Mouse (Mus musculus) left cerebral cortex, adult 9 months (tissue): Measurements from ENCODE around the gene Katnal1.

Experiments used
- DNase-seq, 2 experiments: peaks; one replicate each; pipeline ENCODE4 v3.0.0; 2022; ENCODE audit warnings: low spot score in 2 of 2

Gene Katnal1

DNA sequence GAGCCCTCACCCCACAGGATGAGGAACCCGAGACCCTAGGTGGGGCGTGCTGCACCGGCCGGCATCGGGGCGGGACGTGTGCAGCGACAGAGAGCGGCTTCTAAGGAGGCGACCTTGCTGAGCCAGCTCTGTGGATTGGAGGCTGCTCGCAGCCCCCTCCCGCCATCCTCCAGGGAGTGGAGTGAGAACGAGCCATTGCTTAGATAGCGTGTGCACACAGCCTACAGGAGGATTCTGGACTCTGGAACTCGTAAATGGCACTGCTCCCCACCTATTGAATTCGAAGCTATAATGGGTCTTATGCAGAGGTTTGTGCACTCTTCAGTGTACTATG is at the start of gene Katnal1:
Gene Katnal1 (minus strand): TSS at position 205 of the 334 bp plus-strand sequence.
- DNase-seq = no peak

DNA sequence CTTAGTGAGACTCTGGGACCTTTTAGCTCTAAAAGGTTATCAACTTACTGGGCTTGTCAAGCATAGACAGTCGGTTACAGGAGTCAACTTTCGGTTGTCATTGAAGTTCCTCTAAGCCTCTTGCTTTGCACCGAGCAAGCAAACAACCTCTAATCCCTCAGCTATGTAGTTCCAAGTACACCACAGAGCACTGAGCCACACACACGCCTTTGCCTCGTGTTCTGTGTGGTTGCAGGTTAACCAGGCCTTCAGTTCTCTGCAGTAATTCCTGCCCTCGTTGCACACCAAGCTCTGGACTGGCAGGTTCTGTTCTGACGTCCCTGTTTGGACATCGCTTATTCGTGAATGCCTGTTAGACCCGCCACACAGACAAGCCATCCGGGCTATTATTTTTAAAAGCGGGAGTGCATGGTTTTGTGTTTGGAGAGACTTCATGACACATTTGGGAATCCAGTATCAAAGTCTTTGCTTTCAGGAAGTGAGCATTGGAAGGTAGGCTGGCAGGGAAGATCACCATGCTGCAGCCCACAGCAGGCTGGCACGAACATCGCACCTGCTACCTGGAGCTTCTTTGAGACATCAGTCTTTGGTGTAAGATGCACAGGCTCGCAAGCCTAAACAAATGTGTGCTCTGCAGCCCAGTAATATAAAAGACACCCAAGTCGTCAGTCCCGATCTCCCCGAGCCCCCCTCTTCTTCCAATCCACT is 49.5 kb upstream of the Katnal1 start:
- DNase-seq = no peak

DNA sequence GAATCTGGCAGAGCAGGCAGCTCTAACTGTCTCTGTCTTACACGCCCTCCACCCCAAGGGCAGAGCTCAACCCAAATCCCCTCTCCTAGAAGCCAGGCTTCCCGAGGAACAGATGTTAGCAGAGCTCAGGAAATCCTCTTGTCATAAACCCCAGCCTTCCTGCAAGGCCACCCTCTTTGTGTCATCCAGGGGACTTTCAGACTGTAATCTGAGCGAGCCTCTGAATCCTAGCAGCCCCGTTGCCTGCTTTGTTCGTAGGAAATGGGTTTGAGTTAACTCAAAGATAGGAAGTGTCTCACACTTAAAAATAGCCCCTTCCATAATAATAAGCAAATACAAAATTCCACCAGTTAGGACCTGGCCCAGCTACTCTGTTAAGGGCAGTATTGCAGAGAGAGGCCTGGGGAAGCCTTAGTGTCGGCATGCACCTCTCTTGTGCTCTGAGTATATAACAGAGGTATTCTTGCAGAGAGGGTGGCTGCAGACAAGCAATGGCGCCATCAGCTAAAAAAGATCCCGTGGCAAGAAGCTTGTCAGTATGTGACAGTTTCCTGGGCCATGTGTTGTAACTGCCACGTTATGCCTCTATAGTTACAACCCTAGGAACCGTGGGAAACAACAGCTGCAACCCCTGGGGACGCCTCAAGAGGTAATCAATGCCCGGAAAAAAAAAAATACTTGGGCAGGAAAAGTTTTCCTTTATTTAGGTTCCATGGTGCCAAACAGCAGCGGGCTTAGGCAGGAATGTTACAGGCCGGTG is 48.8 kb upstream of the Katnal1 start:
- DNase-seq = no peak

DNA sequence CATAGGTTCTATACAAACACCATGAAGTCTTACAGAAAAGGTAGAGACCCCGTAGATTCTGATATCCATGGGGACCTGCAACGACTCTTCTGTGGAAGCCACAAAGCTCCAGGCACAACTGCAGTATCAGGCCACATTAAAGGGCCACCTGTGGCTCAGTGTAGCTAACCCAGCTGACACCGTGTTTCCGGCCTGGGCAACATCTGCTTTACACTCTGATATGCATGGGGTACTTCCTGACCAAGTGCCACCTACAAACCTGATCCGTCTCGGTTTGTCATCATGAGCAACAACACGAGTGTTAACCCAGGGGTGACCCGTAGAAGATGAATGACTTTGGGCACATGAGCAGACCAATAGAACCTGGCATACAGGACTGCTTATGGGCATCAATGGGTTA is 47.8 kb upstream of the Katnal1 start:
- DNase-seq = no peak

DNA sequence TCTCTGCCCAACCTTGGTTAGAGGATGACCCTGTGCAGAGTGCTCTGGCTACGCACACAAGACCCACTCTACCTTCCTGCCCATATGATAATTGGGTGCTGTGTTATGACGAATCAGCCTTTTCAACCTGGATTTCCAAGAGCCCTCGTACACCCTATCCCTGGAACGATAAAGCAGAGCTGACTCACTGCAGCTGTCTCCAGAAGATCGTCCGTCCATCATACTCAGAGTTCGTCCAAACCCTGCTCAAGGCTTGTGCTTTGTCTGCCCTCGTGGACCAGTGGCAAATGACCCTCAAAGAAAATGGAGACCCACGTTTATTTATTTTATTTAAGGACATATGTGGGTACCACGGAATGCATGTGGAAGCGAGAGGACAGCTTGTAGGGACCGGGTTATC is 45.9 kb upstream of the Katnal1 start:
- DNase-seq = no peak

- DNase-seq = no peak
Measured at GRCm38 (mm10) chr5:148973019-148973668, 44.0 kb upstream of the Katnal1 start.

DNA sequence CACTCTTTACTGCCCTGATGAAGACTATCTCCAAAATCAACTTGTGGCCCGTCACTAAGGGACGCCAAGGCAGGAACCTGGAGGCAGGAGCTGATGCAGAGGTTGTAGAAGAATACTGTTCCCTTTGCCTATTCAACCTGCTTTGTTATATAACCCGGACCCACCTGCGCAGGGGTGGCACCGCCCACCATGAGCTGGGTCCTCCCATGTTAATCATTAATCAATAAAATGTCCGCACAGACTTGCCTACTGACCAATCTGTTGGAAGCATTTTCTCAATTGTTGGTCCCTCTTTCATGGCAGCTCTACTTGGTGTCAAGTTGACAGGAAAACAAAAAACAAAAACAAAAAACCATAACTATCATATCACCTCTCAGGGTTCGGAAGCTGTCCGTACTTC is 43.0 kb upstream of the Katnal1 start:
- DNase-seq = no peak

DNA sequence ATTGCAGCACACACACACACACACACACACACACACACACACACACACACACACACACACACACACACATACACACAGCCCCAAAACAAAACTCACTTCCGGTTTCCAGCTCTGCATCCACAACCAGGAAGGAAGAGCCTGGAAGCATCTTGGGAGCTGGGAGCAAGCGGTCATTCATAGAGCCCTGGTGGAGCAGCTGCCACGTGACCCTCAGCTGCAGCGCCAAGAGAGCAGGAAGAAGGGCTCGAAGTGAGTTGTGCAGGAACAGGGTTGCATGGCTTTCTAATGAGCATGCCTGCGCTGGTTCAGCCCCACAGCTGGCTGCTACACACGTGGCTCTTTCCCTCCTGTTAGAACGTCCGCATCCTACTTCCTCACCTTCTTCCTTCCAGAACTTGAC is 40.5 kb upstream of the Katnal1 start:
- no peak for DNase-seq

DNA sequence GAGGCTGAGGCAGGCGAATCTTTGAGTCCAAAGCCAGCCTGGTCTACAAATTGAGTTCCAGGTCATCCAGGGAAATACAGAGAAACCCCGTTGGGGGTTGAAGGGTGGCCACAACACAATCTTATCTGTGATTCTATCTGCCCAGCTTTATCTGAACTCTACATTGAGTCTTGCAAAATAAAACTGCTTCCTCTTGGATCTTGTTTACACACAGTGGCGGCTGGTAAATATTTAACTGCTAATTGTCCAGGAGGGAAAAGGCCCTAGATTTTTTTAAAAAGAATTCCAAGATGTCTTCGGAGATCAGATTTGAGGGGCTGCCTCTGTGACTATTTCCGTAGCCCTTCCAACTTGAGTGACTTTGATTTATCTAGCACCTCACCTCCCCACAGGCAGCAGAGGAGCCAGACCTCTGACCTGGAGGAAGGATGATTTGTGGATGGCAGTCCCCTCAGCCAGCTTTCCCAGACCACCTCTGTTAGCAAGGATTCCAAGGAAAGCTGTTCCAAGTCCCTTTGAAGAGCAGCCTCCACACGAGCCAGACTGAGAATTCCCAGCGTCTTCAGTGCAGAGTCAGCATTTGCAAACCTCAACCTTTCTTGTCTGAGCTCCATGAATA is 39.9 kb upstream of the Katnal1 start:
- DNase-seq = no peak

- no peak for DNase-seq
Measured at GRCm38 (mm10) chr5:148968179-148968578, 39.1 kb upstream of the Katnal1 start.

DNA sequence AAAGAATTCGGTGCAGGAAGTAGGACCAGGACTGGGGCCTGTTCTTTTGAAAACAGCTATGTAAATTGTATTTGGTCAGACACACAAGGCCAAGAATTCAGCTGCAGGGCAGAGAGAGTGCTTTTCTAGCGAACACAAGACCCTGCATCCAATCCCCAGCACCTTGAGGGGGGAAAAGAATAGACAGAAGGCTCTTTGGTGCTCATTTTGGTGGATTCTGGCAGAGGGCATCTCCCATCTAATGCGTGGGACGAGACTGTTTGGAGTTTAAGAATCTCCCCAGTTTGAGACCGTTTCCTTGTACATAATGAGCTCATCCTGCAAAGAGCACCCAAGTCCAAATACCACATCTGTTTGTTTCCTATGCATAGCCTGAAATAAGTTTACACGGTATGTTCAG is 37.3 kb upstream of the Katnal1 start:
- no peak for DNase-seq

GRCm38 (mm10) chr5:148965691-148966333 is 36.7 kb upstream of the Katnal1 start:
- DNase-seq = peak; percentile 69 to 86

DNA sequence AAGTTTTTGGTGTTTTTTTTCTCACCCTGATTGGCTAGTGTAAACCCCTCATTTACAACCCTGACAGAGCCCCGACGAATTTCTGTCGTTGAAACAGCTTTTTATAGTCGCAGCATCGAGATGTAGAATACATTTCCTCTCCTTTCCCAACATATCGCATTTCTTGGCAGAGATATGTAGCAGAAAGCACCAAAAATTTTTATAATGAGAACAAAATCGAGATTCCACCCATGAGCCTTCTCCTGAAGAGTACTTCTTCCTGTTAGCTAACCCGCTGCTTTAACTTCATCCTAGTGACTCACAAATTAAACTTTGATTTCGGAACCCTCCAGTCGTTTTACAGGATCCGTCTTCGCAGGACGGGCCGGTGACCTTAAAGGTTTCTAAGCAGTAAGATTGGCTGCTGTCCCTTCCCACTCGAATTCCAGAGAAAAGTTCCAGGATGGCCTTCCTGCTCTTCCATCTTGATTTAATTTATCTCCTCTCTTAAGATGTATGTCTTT is 36.0 kb upstream of the Katnal1 start:
- DNase-seq = peak; percentile 45 to 48

DNA sequence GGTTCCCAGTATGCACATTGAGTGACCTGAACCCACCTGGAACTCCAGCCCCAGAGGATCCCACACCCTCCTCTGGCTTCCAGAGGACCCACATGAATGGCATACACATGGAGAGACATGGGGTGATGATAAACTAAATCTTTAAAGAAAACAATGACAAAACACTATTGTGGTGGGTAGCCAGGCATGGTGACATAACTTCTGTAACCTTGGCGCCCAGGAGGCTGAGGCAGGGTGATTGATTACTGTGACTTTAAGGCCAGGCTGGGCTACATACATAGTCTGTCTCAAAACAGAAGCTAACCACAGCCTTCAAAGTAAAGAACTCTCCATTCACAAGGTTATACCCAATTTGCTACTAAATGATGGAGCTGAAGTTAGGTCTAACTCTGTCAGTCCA is 35.1 kb upstream of the Katnal1 start:
- DNase-seq = no peak

- no peak for DNase-seq
Measured at GRCm38 (mm10) chr5:148960211-148960610, 31.1 kb upstream of the Katnal1 start.

DNA sequence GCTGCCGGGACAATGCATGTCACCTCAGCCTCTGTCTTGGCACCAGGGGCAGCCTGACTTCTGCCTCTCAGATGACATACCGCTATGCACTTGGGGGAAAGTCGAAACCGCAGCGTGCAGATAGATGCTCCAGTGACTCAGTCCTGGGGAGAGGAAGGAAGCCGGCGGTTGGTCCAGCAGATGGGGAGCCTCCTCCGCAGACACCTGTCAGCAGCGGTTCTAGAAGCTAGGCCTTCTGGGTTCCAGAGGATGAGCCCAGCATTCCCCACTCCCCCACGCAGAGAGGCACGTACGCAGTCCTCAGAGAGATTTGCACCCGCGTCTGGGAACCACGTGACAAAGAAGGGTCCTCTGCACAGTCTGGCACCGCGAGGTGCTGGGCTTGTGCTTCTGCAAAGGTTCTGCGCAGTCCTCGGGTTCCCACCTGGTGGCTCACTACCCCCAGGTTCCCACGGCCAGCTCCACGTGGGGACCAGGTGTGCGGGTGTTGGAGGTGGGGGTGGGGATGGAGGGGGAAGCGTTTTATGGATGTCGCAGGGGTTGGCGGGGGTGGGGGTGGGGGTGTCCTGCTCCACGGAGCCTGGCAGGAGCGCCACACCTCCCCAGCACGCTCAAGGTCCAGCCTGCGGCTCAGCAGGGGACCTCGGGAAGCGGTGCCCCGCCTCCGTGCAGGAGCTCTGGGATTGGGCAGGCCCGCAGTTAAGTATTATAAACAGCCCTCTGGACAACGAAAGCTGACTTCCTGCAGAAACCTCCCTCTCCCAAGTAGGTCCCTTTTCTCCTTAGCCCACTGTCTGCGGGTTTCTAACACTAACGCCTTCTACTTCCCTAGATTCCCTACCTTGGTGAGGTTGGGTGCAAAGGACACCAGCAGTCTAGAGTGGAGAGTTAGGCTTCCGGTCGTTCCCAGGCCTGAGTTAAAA is 30.2 kb upstream of the Katnal1 start:
- peak; percentile 78 to 92 for DNase-seq

DNA sequence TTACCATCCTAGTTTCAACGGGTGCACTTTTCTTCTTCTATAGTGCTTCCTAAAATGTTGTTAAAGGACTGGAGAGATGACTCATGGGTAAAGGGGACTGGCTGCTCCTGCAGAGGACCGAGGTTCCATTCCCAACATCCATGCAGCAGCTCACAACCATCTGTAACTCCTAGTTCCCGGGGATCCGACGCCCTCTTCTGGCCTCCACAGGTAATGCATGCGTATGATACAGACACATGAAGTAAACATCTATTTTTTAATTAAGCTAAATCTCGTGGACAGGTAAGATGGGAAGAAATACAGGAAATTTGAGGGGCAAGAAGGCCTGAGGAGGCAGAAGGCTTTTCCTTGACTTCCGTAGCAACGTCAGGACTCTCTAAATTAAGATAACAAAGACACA is 29.2 kb upstream of the Katnal1 start:
- DNase-seq = no peak

GRCm38 (mm10) chr5:148956898-148957535 is 27.9 kb upstream of the Katnal1 start:
- no peak for DNase-seq

DNA sequence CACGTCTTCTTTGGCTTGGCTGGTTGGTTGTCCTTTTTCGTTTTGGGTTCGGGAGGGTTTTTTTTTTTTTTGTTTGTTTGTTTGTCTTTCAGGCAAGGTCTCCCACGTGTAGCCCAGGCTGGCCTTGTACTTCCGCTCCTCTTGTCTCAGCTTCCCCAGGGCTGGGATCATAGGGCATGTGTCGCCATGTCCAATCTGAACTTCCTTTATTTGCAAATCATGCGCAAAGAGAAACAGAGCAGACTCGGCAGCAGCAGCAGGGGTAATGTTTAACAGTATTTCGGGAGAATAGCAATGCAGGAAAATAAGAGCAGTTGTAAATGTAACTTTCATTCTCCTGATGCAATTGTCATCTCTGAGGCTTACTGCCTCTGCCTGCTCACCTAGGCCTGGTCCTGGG is 27.0 kb upstream of the Katnal1 start:
- no peak for DNase-seq

DNA sequence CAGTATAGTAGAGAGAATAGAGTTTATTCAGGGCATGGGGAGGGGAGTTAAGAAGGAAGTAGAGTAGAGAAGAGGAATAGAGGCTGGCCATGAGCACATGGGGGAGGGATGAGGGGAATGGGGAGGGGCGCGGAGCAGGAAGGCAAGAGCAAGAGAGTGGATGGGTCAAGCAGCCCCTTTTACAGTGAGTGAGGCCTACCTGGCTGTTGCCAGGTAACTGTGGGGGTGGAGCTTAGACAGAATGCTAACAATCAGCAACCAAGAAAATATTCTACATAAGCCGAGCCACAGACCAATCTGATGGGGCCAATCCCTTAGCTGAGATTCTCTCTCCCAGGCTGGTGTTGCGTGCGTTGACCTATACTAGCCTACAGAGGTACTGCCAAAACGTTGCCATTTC is 26.5 kb upstream of the Katnal1 start:
- DNase-seq = no peak
